In the genomic region with DNA sequence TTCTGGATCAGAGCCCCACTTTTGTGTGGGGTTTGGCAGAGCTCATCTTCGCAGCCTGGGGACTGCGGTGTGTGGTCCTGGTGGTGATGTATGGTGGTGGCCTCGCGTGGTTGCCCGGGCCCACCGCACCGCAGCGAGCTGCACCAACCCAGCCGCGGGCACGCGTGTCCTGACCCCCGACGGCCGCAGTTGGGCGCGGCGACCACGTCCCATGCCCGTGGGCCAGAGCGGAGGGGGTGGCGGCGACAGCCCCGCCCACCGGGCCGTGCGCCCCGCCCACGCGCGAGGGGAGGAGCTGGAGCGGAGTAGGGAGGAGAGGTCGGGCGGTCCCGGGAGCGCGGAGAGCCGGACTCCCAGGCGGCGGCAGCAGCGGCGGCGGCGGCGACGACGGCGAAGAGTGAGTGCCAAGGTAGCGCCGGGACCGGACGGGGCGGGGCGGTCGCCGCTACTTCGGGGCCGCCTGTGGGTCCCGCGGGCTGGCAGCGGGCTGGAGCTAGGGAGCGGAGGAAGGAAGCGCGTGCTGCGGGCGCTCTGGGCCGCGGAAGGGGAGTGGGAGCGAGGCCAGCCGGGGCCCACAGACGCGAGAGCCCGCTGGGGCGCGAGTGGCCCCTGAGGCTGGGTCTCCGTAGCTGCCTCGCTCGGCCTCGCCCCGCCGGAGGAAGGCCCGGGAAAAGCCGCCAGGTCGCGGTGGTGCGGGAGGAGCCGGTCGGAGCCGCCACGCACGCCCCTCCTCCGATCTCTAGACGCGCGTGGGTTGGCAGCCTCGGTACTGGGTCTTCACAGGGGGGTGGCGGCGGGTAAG, we compare ENCODE assay signal across 8 mouse cellular contexts. TPM values are rescaled to one million over a fixed set of nuclear protein-coding genes. Genes with fewer than 3 reads are reported as not detected.
A peak's percentile ranks its signal among the peaks of the same experiment; 100 is the strongest.
DNase-seq lines count a peak whose midpoint lies in the region; ATAC-seq lines count a peak whose summit lies in the region.

Gene Gng12 (plus strand): TSS at position 279 of the 802 bp plus-strand sequence.

- under 1% methylated on average over 94 of the region's 98 CpGs for WGBS in intestine, embryonic 16.5 days
- under 1% methylated on average over 82 of the region's 98 CpGs for WGBS in midbrain, embryonic 10.5 days

- no peaks in the 10 kb centered on the region for H3K27me3 ChIP-seq in intestine, embryonic 16.5 days (replicated peaks; ENCODE audit: control insufficient read depth, insufficient read depth, low read length)
- peaks cover 12% of the 10 kb centered on the region for H3K27me3 ChIP-seq in midbrain, embryonic 10.5 days (ENCODE audit: low read depth, poor library complexity, severe bottlenecking)

- intact Hi-C loops in left cerebral cortex, postnatal 36 days (cut with DNase I), result loop anchor here (10.0 kb wide), 1 partner anchor 138 kb away; the partner anchor contains the start of gene Gadd45a

- H3K9ac ChIP-seq in intestine, embryonic 16.5 days (ENCODE audit: low read depth, low read length), result peak within 1 kb of the TSS; percentile 95

- peak within 1 kb of the TSS; percentile 92 for H3K4me3 ChIP-seq in intestine, embryonic 16.5 days (ENCODE audit: low read length)
- peak within 1 kb of the TSS; percentile 81 for H3K4me3 ChIP-seq in midbrain, embryonic 10.5 days

- peak; percentile 93 for ATAC-seq in intestine, embryonic 16.5 days

- peak within 1 kb of the TSS; percentile 56 for H3K4me2 ChIP-seq in intestine, embryonic 16.5 days (ENCODE audit: low read depth, low read length)

- peak within 1 kb of the TSS; percentile 74 for H3K27ac ChIP-seq in intestine, embryonic 16.5 days (ENCODE audit: low read length)
- H3K27ac ChIP-seq in midbrain, embryonic 10.5 days (replicated peaks), result peak within 1 kb of the TSS; percentile 87

- H3K4me1 ChIP-seq in intestine, embryonic 16.5 days (ENCODE audit: control insufficient read depth, insufficient read depth, low read length), result peaks cover 17% of the 10 kb centered on the region
- peaks cover 17% of the 10 kb centered on the region for H3K4me1 ChIP-seq in midbrain, embryonic 10.5 days

- no peaks in the 10 kb centered on the region for H3K36me3 ChIP-seq in intestine, embryonic 16.5 days (ENCODE audit: control insufficient read depth, insufficient read depth, low read length)
- H3K36me3 ChIP-seq in midbrain, embryonic 10.5 days, result no peaks in the 10 kb centered on the region

- DNase-seq in adrenal gland, adult 8-10 months, result peak; percentile 85
- DNase-seq in embryo, embryonic 9.5 days (ENCODE audit: extremely low spot score), result peak; percentile 81
- DNase-seq in gastrocnemius, postnatal 4 days (ENCODE audit: low spot score in 2 of 2), result peak; percentile 81 to 88
- DNase-seq in left cerebral cortex, postnatal 36 days (ENCODE audit: low spot score in 2 of 2), result peak; percentile 75 to 77
- DNase-seq in midbrain, embryonic 10.5 days (ENCODE audit: low spot score), result peak; percentile 76
- DNase-seq in right cerebral cortex, postnatal 4 days, result peak; percentile 69
- no peak for DNase-seq in MN1 (ENCODE audit: low spot score)

- H3K9me3 ChIP-seq in intestine, embryonic 16.5 days (ENCODE audit: control insufficient read depth, low read length), result no peaks in the 10 kb centered on the region
- H3K9me3 ChIP-seq in midbrain, embryonic 10.5 days (replicated peaks), result no peaks in the 10 kb centered on the region

RNA-seq across cellular contexts. Expression of gene Gng12, which starts in this region (rescaled TPM):
- 10 to 100 TPM; 53.7 to 69.5 (median 59.3) TPM for total RNA-seq in adrenal gland, adult 8-10 months (2022)
- total RNA-seq in gastrocnemius, postnatal 4 days (2021), result 10 to 100 TPM; 49.3 to 53.6 TPM
- polyA plus RNA-seq in intestine, embryonic 16.5 days (2015; fragmentation: Nextera tagmentation; extraction: Ambion mirVana), result 165 and 186 TPM in 2 replicates
- total RNA-seq in left cerebral cortex, postnatal 36 days (2021), result 10 to 100 TPM; 55.8 to 69.6 TPM
- polyA plus RNA-seq in midbrain, embryonic 10.5 days (2016; fragmentation: Nextera tagmentation; extraction: Ambion mirVana), result 42.8 and 50.3 TPM in 2 replicates
